Mouse (Mus musculus) testis, postnatal 10 days (tissue): Measurements from ENCODE around the gene Haus6.

Source experiments
- DNase-seq: peaks from one replicate; pipeline ENCODE4 v3.0.0; 2021; ENCODE audit warnings: low spot score

Haus6 gene

GRCm38 (mm10) chr4:86574939-86575282 is 36.9 kb downstream of the Haus6 start:
- DNase-seq, result no peak

GRCm38 (mm10) chr4:86561061-86561460 is 50.8 kb downstream of the Haus6 start:
- DNase-seq, result no peak

GRCm38 (mm10) chr4:86559006-86559405 is 52.8 kb downstream of the Haus6 start:
- DNase-seq, result no peak

GRCm38 (mm10) chr4:86558228-86558627 is 53.6 kb downstream of the Haus6 start, which contains the start of gene Saxo1:
Gene Saxo1 (minus strand): TSS chr4:86558328.
- no peak for DNase-seq

GRCm38 (mm10) chr4:86557371-86557770 is 54.5 kb downstream of the Haus6 start:
- DNase-seq, result no peak

- DNase-seq, result no peak
Measured at GRCm38 (mm10) chr4:86555035-86555707, 56.7 kb downstream of the Haus6 start.

GRCm38 (mm10) chr4:86548332-86548731 is 63.5 kb downstream of the Haus6 start:
- no peak for DNase-seq

- no peak for DNase-seq
Measured at GRCm38 (mm10) chr4:86545615-86546014, 66.2 kb downstream of the Haus6 start.

- DNase-seq, result no peak
Measured at GRCm38 (mm10) chr4:86543999-86544398, 67.9 kb downstream of the Haus6 start.

GRCm38 (mm10) chr4:86541573-86541972 is 70.3 kb downstream of the Haus6 start:
- DNase-seq, result no peak

- DNase-seq, result no peak
Measured at GRCm38 (mm10) chr4:86538936-86539335, 72.9 kb downstream of the Haus6 start.

- peak; percentile 53 for DNase-seq
Measured at GRCm38 (mm10) chr4:86537972-86538371, 73.9 kb downstream of the Haus6 start.

GRCm38 (mm10) chr4:86534091-86534481 is 77.8 kb downstream of the Haus6 start:
- no peak for DNase-seq

GRCm38 (mm10) chr4:86533406-86534090 is 78.3 kb downstream of the Haus6 start:
- no peak for DNase-seq

- no peak for DNase-seq
Measured at GRCm38 (mm10) chr4:86529161-86529560, 82.7 kb downstream of the Haus6 start.
